Mouse (Mus musculus) midbrain, embryonic 12.5 days (tissue): ENCODE data around the gene Apobec1. TPM values are rescaled to one million over a fixed set of nuclear protein-coding genes. Genes with fewer than 3 reads are reported as not detected.

Experiments used
- ATAC-seq: fragments of 200-750 bp; cut with Nextera tagmentation; 2 replicates; pipeline ENCODE4 v1.8.0; 2017; ENCODE audit warnings: low read depth, moderate TSS enrichment, moderate library complexity; ENCODE audit not compliant: low FRiP score
- H3K27ac ChIP-seq: fragments of 300-500 bp; sonication (generic); replicated peaks from 2 replicates; pipeline ENCODE4 v1.5.1; 2016; ENCODE audit warnings: mild to moderate bottlenecking
- H3K27me3 ChIP-seq: fragments of 300-500 bp; sonication (generic); 2 replicates; pipeline ENCODE4 v1.6.1; 2016; ENCODE audit warnings: mild to moderate bottlenecking
- H3K36me3 ChIP-seq: fragments of 300-500 bp; sonication (generic); 2 replicates; pipeline ENCODE4 v1.6.1; 2016
- H3K4me1 ChIP-seq: fragments of 300-500 bp; sonication (generic); 2 replicates; pipeline ENCODE4 v1.6.1; 2016
- H3K4me2 ChIP-seq: fragments of 300-500 bp; sonication (generic); replicated peaks from 2 replicates; pipeline ENCODE4 v1.6.1; 2016; ENCODE audit warnings: mild to moderate bottlenecking, moderate library complexity
- H3K4me3 ChIP-seq: fragments of 300-500 bp; sonication (generic); 2 replicates; pipeline ENCODE4 v1.5.1; 2016; ENCODE audit warnings: mild to moderate bottlenecking
- H3K9ac ChIP-seq: fragments of 300-500 bp; sonication (generic); replicated peaks from 2 replicates; pipeline ENCODE4 v1.6.1; 2016; ENCODE audit warnings: mild to moderate bottlenecking, moderate library complexity
- H3K9me3 ChIP-seq: fragments of 300-500 bp; sonication (generic); 2 replicates; pipeline ENCODE4 v1.6.1; 2016; ENCODE audit warnings: mild to moderate bottlenecking
- WGBS: fragments of 180-500 bp; shearing (Covaris S2); methylation state at CpG from one replicate; pipeline ENCODE4 v1.1.7; 2016; 5-methylcytosine and 5-hydroxymethylcytosine counted together
- polyA plus RNA-seq: library from polyadenylated mRNA; unstranded; fragments of >200 nt; fragmentation: Nextera tagmentation; extraction: Ambion mirVana; gene quantifications from 2 replicates; pipeline ENCODE4 v1.2.1, GENCODE M21; 2016

The Apobec1 gene
- polyA plus RNA-seq, 1 experiment from 2014 or later: 2.8 TPM

DNA sequence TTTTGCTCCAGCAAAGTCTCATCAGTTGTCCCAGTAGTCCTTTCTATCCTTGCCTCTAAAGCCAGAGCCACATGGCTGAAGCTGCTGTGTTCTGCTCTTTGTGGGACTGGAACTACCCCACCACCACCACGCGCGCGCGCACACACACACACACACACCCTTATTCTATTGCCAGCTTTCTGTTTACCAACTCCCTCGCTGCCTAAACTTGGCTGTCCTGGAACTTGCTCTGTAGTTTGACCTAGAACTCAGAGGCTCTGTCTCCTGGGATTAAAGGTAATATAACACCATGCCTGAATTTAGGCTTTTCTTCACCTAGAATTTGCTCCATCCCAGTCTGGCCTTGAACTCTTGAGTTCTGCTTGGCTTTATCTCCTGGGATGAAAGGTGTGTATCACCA, 18.8 kb upstream of the Apobec1 start:
- Histone ChIP-seq H3K4me3 (no peak overlapping the region), H3K4me1 (no peaks in the 10 kb centered on the region), H3K4me2 (no peak overlapping the region), H3K36me3 (no peaks in the 10 kb centered on the region), H3K27ac (no peak overlapping the region), H3K9me3 (no peaks in the 10 kb centered on the region), H3K27me3 (no peaks in the 10 kb centered on the region), H3K9ac (no peak overlapping the region)
- 95% methylated on average over 6 of the region's 6 CpGs for WGBS
- no peak for ATAC-seq

DNA sequence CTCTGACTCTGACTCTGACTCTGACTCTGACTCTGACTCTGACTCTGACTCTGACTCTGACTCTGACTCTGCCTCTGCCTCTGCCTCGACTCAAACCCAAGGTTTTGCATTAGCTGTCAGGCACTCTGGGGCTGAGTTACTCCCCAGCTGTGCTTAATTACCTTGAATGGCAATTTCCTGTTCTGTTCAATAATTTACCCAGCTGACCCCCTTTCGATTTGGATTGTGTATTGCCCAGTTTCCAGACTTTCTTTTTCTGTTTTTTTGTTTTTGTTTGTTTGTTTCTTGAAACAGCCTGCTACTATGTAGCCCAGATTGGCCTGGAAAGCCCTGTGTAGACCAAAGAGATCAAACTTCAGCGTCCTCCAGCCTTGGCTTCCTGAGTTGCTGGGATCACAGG, 13.8 kb upstream of the Apobec1 start:
- no peaks in the 10 kb centered on the region for H3K36me3 ChIP-seq
- H3K27ac ChIP-seq: no peak overlapping the region
- no peak overlapping the region for H3K4me3 ChIP-seq
- H3K9me3 ChIP-seq: no peaks in the 10 kb centered on the region
- no peak for ATAC-seq
- H3K9ac ChIP-seq: no peak overlapping the region
- no peaks in the 10 kb centered on the region for H3K27me3 ChIP-seq
- 74% methylated on average over 3 of the region's 3 CpGs for WGBS
- no peak overlapping the region for H3K4me2 ChIP-seq
- no peaks in the 10 kb centered on the region for H3K4me1 ChIP-seq

- H3K4me2 ChIP-seq: no peak overlapping the region
- H3K27me3 ChIP-seq: no peaks in the 10 kb centered on the region
- H3K9ac ChIP-seq: no peak overlapping the region
- H3K36me3 ChIP-seq: no peaks in the 10 kb centered on the region
- H3K9me3 ChIP-seq: no peaks in the 10 kb centered on the region
- no peaks in the 10 kb centered on the region for H3K4me1 ChIP-seq
- ATAC-seq: no peak
- no peak overlapping the region for H3K27ac ChIP-seq
- no peak overlapping the region for H3K4me3 ChIP-seq
- 63% methylated on average over 2 of the region's 2 CpGs for WGBS
Observed at GRCm38 (mm10) chr6:122614047-122614446, 11.8 kb upstream of the Apobec1 start.

- no peak for ATAC-seq
- Histone ChIP-seq H3K4me3 (no peak overlapping the region), H3K9ac (no peak overlapping the region), H3K4me2 (no peak overlapping the region), H3K27ac (no peak overlapping the region), H3K36me3 (no peaks in the 10 kb centered on the region), H3K4me1 (no peaks in the 10 kb centered on the region), H3K9me3 (no peaks in the 10 kb centered on the region), H3K27me3 (no peaks in the 10 kb centered on the region)
- 86% methylated on average over 4 of the region's 4 CpGs for WGBS
Observed at GRCm38 (mm10) chr6:122612426-122612825, 10.2 kb upstream of the Apobec1 start.

GRCm38 (mm10) chr6:122609771-122610170, 7.5 kb upstream of the Apobec1 start, which contains the start of gene Gdf3:
Gene Gdf3, minus strand, starts transcription at chr6:122610087.
- Histone ChIP-seq H3K36me3 (no peaks in the 10 kb centered on the region), H3K9me3 (no peaks in the 10 kb centered on the region), H3K4me3 (no peak within 1 kb of the TSS), H3K4me1 (no peaks in the 10 kb centered on the region), H3K4me2 (no peak within 1 kb of the TSS), H3K27me3 (no peaks in the 10 kb centered on the region), H3K27ac (no peak within 1 kb of the TSS), H3K9ac (no peak within 1 kb of the TSS)
- no peak for ATAC-seq
- 64% methylated on average over 14 of the region's 14 CpGs for WGBS

DNA sequence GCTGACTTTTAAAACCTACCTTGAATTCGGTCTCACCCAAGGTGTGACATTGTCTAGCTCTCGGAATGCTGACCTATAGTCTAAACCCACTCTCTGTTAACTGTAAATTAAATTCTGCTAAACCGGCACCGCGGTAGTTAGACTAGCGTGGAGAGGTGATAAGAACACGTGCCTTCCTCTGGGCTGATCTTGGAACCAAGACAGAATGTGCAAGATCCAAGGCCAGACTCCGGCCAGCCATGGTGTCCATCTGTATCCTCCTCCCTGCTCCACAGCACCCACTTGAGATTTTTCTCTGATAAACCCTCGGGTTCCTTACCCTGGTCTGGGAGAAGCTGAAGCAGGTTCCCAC, 7.1 kb upstream of the Apobec1 start:
- no peak overlapping the region for H3K4me3 ChIP-seq
- H3K27me3 ChIP-seq: no peaks in the 10 kb centered on the region
- 69% methylated on average over 9 of the region's 9 CpGs for WGBS
- H3K4me1 ChIP-seq: no peaks in the 10 kb centered on the region
- no peaks in the 10 kb centered on the region for H3K36me3 ChIP-seq
- no peak overlapping the region for H3K27ac ChIP-seq
- no peaks in the 10 kb centered on the region for H3K9me3 ChIP-seq
- H3K9ac ChIP-seq: no peak overlapping the region
- no peak for ATAC-seq
- H3K4me2 ChIP-seq: no peak overlapping the region

DNA sequence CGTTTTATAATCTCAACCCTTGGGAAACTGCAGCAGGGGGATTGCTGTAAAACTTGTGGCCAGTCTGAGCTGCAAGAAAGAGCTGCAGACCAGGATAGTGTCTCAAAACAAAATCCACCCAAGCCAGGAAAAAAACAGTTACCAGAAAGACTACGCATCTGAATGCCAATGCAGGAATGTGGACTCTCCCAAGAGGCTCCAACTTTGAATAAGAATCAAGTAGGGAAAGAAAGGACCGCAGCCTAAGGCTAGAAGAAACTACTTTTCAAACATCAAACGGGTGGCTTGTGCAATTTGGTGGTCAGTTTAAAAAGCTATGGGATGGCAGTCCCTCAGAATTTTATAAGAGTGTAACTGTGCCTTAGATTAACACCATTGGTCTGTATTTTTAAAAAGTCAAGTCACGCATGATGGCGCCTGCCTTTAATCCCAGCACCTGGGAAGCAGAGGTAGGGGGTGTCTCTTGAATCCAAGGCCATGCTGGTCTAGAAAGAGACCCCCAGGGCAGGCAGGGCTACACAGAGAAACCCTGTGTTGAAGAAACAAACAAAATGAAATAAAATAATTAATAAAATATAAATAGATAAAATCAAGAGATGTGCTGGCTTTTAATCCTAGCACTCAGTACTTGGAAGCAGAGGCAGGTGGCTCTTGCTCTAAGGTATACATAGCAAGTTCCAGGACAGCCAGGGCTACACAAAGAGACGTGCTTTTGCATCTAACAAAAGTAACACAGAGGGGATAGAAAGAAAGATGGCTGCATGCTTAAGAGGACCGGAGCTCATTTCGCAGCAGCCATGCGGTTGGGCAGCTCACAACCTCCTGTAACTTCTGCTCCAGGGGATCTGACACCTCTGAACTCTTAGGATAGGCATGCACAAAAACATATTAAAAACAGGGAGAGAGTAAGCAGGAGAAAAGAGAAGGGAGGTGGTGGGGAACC, 6.5 kb upstream of the Apobec1 start:
- Histone ChIP-seq H3K27ac (no peak overlapping the region), H3K9ac (no peak overlapping the region), H3K9me3 (no peaks in the 10 kb centered on the region), H3K36me3 (no peaks in the 10 kb centered on the region), H3K4me3 (no peak overlapping the region), H3K4me2 (no peak overlapping the region), H3K27me3 (no peaks in the 10 kb centered on the region), H3K4me1 (no peaks in the 10 kb centered on the region)
- no peak for ATAC-seq
- WGBS: 73% methylated on average over 10 of the region's 10 CpGs

DNA sequence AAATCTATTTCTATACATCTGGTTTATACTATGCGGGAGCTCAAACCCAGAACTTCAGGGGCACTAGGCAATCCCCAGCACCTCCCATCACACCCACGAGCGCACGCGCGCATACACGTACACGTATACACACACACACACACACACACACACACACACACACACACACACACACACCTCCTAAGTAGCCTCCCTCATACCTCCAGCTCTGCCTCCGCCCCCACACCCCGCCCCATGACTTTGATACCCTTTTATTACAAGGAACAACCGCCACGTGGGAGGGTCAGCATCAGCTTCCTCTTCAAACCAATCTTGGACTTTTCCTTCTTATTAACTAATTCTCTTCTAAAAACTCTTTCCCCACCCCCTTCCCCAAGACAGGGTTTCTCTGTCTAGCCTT, 5.5 kb upstream of the Apobec1 start:
- no peaks in the 10 kb centered on the region for H3K9me3 ChIP-seq
- no peak overlapping the region for H3K4me2 ChIP-seq
- 94% methylated on average over 12 of the region's 12 CpGs for WGBS
- H3K27me3 ChIP-seq: no peaks in the 10 kb centered on the region
- H3K36me3 ChIP-seq: no peaks in the 10 kb centered on the region
- no peak overlapping the region for H3K9ac ChIP-seq
- H3K4me3 ChIP-seq: no peak overlapping the region
- no peak for ATAC-seq
- no peaks in the 10 kb centered on the region for H3K4me1 ChIP-seq
- no peak overlapping the region for H3K27ac ChIP-seq

DNA sequence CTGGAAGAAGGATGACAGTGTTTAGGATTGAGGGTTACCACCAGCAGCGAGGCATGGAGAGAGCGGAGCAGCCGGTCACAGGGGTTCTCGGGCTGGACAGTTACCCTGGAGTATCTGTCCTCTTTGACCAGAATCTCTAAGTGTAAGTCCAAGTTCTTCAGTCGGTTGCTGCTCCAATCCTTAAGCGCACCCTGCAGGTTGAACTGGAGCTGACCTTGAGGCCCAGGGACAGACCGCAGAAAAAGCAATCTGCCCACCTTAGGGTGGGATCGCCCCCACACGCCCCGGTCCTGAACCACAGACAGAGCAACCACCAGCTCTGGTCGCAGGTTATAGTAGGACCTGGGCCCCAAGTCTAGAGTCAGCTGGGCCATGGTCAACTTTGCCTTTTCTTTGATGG, 4.4 kb upstream of the Apobec1 start:
- Histone ChIP-seq H3K4me1 (0 out of 2 replicates have a peak, but pooled peaks cover 2% of the 10 kb centered on the region), H3K36me3 (no peaks in the 10 kb centered on the region), H3K9ac (no peak overlapping the region), H3K27me3 (no peaks in the 10 kb centered on the region), H3K4me2 (no peak overlapping the region), H3K4me3 (no peak overlapping the region), H3K9me3 (no peaks in the 10 kb centered on the region), H3K27ac (no peak overlapping the region)
- no peak for ATAC-seq
- 95% methylated on average over 11 of the region's 11 CpGs for WGBS

DNA sequence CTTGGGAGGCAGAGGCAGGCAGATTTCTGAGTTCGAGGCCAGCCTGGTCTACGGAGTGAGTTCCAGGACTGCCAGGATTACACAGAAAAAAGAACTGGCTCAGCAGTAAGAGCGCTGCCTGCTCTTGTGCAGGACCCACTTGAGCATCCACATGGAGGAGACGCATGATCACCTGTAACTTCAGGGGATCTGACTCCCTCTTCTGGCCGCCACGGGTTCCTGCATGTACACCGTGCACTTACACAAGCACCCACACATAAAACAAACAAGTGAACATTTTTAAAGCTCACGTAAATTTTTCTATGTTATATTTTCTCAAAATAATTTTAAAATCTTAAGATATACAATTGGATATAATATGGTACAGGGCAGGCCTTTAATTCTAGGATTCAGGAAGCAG, 3.2 kb upstream of the Apobec1 start:
- no peaks in the 10 kb centered on the region for H3K27me3 ChIP-seq
- no peak overlapping the region for H3K4me2 ChIP-seq
- H3K9me3 ChIP-seq: no peaks in the 10 kb centered on the region
- H3K4me3 ChIP-seq: no peak overlapping the region
- 93% methylated on average over 8 of the region's 8 CpGs for WGBS
- no peaks in the 10 kb centered on the region for H3K36me3 ChIP-seq
- 0 out of 2 replicates have a peak, but pooled peaks cover 2% of the 10 kb centered on the region for H3K4me1 ChIP-seq
- H3K27ac ChIP-seq: no peak overlapping the region
- H3K9ac ChIP-seq: no peak overlapping the region
- ATAC-seq: no peak

DNA sequence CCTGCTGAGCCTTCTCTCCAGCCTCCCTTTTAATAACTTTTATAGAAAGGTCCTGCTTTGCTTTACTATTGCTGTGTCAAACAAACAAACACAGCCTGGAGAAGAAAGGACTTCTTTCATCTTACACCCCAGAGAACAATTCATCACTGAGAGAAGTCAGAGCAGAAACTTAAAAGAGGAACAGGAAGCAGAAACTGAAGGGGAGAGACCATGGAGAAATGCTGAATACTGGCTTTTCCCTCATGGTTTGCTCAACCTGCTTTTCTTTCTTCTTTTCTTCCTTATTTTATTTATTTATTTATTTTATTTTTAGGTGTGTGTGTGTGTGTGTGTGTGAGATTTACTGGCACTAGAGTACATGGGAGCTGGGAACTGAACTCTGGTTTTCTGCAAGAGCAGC, 2.0 kb upstream of the Apobec1 start:
- Histone ChIP-seq H3K27ac (no peak overlapping the region), H3K27me3 (no peaks in the 10 kb centered on the region), H3K36me3 (no peaks in the 10 kb centered on the region), H3K4me2 (no peak overlapping the region), H3K4me3 (no peak overlapping the region), H3K9me3 (no peaks in the 10 kb centered on the region), H3K4me1 (0 out of 2 replicates have a peak, but pooled peaks cover 2% of the 10 kb centered on the region), H3K9ac (no peak overlapping the region)
- no peak for ATAC-seq

DNA sequence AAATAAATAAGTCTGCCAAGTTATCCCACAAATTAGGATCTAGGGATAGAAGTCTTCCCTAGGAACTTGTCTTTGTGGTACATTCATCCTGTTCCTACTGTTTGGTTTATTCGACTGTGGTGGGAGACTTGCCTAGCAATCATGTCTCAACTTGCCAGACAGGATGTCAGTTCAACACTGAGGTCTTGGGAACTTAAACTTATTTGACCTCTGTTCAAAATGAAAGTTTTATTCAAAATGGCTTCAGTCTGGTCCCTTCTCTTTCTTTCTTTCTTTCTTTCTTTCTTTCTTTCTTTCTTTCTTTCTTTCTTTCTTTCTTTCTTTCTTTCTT, 713 bp upstream of the Apobec1 start:
- no peak for ATAC-seq
- Histone ChIP-seq H3K4me1 (0 out of 2 replicates have a peak, but pooled peaks cover 2% of the 10 kb centered on the region), H3K9ac (no peak overlapping the region), H3K4me2 (peak overlapping the region; percentile 63), H3K27me3 (no peaks in the 10 kb centered on the region), H3K9me3 (no peaks in the 10 kb centered on the region), H3K27ac (no peak overlapping the region), H3K36me3 (no peaks in the 10 kb centered on the region), H3K4me3 (0 out of 2 replicates have a peak overlapping the region, but pooled peaks have one; percentile 42)
- 55% methylated on average over 1 of the region's 1 CpGs for WGBS

DNA sequence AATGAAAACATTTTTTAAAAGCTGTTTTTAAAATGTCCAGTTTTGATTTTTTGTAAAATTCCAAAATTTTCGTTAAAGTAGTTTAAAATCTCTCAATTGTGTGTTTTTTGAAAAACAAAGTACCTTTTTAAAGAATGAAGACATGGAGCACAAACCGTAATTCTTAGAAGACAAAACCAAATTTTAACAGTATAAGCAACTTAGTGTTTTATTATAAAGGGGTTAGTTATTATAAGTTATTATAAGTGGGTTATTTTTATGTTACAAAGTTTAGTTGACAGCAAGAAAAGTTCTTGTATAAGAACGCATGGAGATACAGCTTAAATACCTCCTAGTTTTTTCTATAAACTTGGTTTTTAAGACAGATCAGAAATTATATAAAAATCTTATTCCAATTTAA, 629 bp downstream of the Apobec1 start:
- ATAC-seq: no peak
- H3K4me3 ChIP-seq: no peak overlapping the region

More for the DNA sequence above, 629 bp downstream of the Apobec1 start:
- Histone ChIP-seq H3K4me1 (0 out of 2 replicates have a peak, but pooled peaks cover 2% of the 10 kb centered on the region), H3K9ac (no peak overlapping the region), H3K27me3 (no peaks in the 10 kb centered on the region), H3K27ac (no peak overlapping the region), H3K4me2 (peak overlapping the region; percentile 63; the same call in 1 of the 2 replicates), H3K9me3 (no peaks in the 10 kb centered on the region), H3K36me3 (no peaks in the 10 kb centered on the region)
- 89% methylated on average over 3 of the region's 3 CpGs for WGBS
